Mouse (Mus musculus): ENCODE results near the gene Slc45a1.

DNA sequence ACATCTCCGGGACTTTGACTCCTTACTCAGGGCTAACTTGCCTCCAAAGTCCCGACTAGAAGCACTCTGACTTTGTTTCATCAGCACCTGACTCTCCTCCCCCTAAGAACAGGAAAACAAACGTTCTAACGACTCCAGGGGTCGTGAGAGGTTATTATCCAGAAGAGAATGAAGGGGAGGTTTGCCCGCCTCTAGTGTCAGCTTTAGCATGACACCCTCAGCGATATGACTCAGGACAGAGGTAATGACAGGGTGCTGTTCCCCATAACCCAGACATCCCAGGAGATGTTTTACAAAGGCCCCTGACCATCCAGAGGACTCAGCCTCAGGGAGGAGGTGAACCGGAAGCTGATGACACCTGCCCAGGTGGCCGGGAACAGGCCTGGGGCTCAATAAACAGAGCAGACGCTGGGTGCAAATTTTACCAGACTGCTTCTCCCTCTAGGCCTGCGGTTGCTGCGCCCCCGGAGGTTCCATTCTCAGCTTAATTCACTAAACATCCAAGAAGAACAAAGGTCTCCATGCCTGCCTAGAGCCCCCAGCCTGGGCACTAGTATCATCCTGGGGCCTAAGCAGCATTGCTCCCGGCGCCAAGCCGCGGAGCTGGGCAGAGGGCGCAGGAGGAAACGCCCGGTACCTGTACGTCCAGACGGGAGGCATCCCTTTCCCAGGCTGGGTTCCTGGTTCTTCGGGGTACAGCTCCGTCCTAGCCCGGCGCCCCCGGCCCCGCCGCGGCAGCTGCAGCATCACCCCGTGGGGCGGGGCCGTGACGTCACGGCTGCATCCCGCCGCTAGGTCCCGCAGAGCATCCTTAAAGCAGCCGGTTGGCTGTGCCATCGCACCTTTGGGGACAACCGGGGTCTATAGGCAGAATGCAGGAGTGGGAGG is at the start of gene Slc45a1:
- TF ChIP-seq CTCF (IDR thresholded peaks at IDR 0.05; ENCODE audit: control insufficient read depth, insufficient read depth, insufficient replicate concordance, low read depth, low read length) (no peak), POLR2A (IDR thresholded peaks at IDR 0.05; ENCODE audit: control insufficient read depth, low read depth, low read length) (no peak)
